Mouse (Mus musculus): ENCODE data around the gene Ston2. TPM values are rescaled to one million over a fixed set of nuclear protein-coding genes. Genes with fewer than 3 reads are reported as not detected.

Ston2 gene
- polyA plus RNA-seq, 1 experiment from 2014 or later = 7.4 TPM

- H3K4me3 ChIP-seq (replicated peaks) = no peak overlapping the region
These were observed 102.4 kb downstream of the Ston2 start for GRCm38 (mm10) chr12:91685674-91686290.

GRCm38 (mm10) chr12:91684840-91685415, 103.3 kb downstream of the Ston2 start:
- WGBS = 12% methylated on average over 11 of the region's 11 CpGs
- Histone ChIP-seq H3K27ac (peak overlapping the region; percentile 65), H3K9ac (replicated peaks) (no peak overlapping the region), H3K4me3 (replicated peaks) (peak overlapping the region; percentile 6; the same call in 1 of the 2 replicates), H3K27me3 (0 out of 2 replicates have a peak, but pooled peaks cover 10% of the 10 kb centered on the region), H3K4me2 (replicated peaks) (peak overlapping the region; percentile 44), H3K36me3 (no peaks in the 10 kb centered on the region), H3K9me3 (no peaks in the 10 kb centered on the region), H3K4me1 (replicated peaks) (peaks cover 38% of the 10 kb centered on the region)
- peak; percentile 14; the same call in 1 of the 2 replicates for ATAC-seq

More at GRCm38 (mm10) chr12:91685674-91686290, 102.4 kb downstream of the Ston2 start:
- Histone ChIP-seq H3K27ac (peak overlapping the region; percentile 65), H3K9ac (replicated peaks) (no peak overlapping the region), H3K9me3 (no peaks in the 10 kb centered on the region), H3K4me2 (replicated peaks) (peak overlapping the region; percentile 44), H3K27me3 (0 out of 2 replicates have a peak, but pooled peaks cover 10% of the 10 kb centered on the region), H3K36me3 (no peaks in the 10 kb centered on the region), H3K4me1 (replicated peaks) (peaks cover 33% of the 10 kb centered on the region)
- 0 out of 2 replicates have a peak, but pooled peaks have one; percentile 29 for ATAC-seq
- 11% methylated on average over 13 of the region's 13 CpGs for WGBS

GRCm38 (mm10) chr12:91684101-91684839, 103.9 kb downstream of the Ston2 start:
- Histone ChIP-seq H3K4me3 (replicated peaks) (peak overlapping the region; percentile 6), H3K9me3 (no peaks in the 10 kb centered on the region), H3K4me1 (replicated peaks) (peaks cover 44% of the 10 kb centered on the region), H3K27me3 (0 out of 2 replicates have a peak, but pooled peaks cover 10% of the 10 kb centered on the region), H3K4me2 (replicated peaks) (peak overlapping the region; percentile 44), H3K36me3 (no peaks in the 10 kb centered on the region), H3K9ac (replicated peaks) (no peak overlapping the region), H3K27ac (peak overlapping the region; percentile 65)
- 14% methylated on average over 15 of the region's 15 CpGs for WGBS
- ATAC-seq = peak; percentile 61

- Histone ChIP-seq H3K36me3 (no peaks in the 10 kb centered on the region), H3K4me2 (replicated peaks) (peak overlapping the region; percentile 44), H3K4me3 (replicated peaks) (peak overlapping the region; percentile 6; the same call in 1 of the 2 replicates), H3K27me3 (0 out of 2 replicates have a peak, but pooled peaks cover 10% of the 10 kb centered on the region), H3K9ac (replicated peaks) (no peak overlapping the region), H3K9me3 (no peaks in the 10 kb centered on the region), H3K4me1 (replicated peaks) (peaks cover 51% of the 10 kb centered on the region), H3K27ac (no peak overlapping the region)
- no peak for ATAC-seq
- WGBS = 9% methylated on average over 15 of the region's 15 CpGs
These were observed 104.6 kb downstream of the Ston2 start for GRCm38 (mm10) chr12:91683549-91684100.

GRCm38 (mm10) chr12:91683096-91683495, 105.1 kb downstream of the Ston2 start:
- Histone ChIP-seq H3K4me1 (replicated peaks) (peaks cover 52% of the 10 kb centered on the region), H3K4me2 (replicated peaks) (peak overlapping the region; percentile 44), H3K4me3 (replicated peaks) (0 out of 2 replicates have a peak overlapping the region, but pooled peaks have one; percentile 6), H3K27me3 (0 out of 2 replicates have a peak, but pooled peaks cover 10% of the 10 kb centered on the region), H3K9ac (replicated peaks) (no peak overlapping the region), H3K36me3 (no peaks in the 10 kb centered on the region), H3K27ac (no peak overlapping the region), H3K9me3 (no peaks in the 10 kb centered on the region)
- WGBS = 43% methylated on average over 3 of the region's 3 CpGs
- peak; percentile 28; the same call in 1 of the 2 replicates for ATAC-seq

- Histone ChIP-seq H3K4me2 (replicated peaks) (peak overlapping the region; percentile 32), H3K27me3 (0 out of 2 replicates have a peak, but pooled peaks cover 4% of the 10 kb centered on the region), H3K4me3 (replicated peaks) (no peak overlapping the region), H3K9me3 (no peaks in the 10 kb centered on the region), H3K27ac (peak overlapping the region; percentile 64), H3K36me3 (no peaks in the 10 kb centered on the region), H3K9ac (replicated peaks) (no peak overlapping the region), H3K4me1 (replicated peaks) (peaks cover 39% of the 10 kb centered on the region)
- WGBS = 16% methylated on average over 14 of the region's 14 CpGs
- ATAC-seq = peak; percentile 80
These were observed 108.7 kb downstream of the Ston2 start for GRCm38 (mm10) chr12:91679320-91680064.

GRCm38 (mm10) chr12:91675937-91676336, 112.2 kb downstream of the Ston2 start:
- no peak for ATAC-seq
- 91% methylated on average over 9 of the region's 9 CpGs for WGBS

GRCm38 (mm10) chr12:91673141-91673540, 115.0 kb downstream of the Ston2 start:
- H3K9ac ChIP-seq (replicated peaks) = no peak overlapping the region
- H3K9me3 ChIP-seq = no peaks in the 10 kb centered on the region
- no peak overlapping the region for H3K4me2 ChIP-seq (replicated peaks)
- H3K27ac ChIP-seq = no peak overlapping the region
- no peaks in the 10 kb centered on the region for H3K27me3 ChIP-seq
- peaks cover 7% of the 10 kb centered on the region; the same call in 1 of the 2 replicates for H3K4me1 ChIP-seq (replicated peaks)
- 83% methylated on average over 6 of the region's 6 CpGs for WGBS
- no peak for ATAC-seq
- H3K36me3 ChIP-seq = no peaks in the 10 kb centered on the region
- no peak overlapping the region for H3K4me3 ChIP-seq (replicated peaks)

More at GRCm38 (mm10) chr12:91675937-91676336, 112.2 kb downstream of the Ston2 start:
- H3K4me3 ChIP-seq (replicated peaks) = no peak overlapping the region
- H3K9ac ChIP-seq (replicated peaks) = no peak overlapping the region
- no peaks in the 10 kb centered on the region for H3K27me3 ChIP-seq
- H3K27ac ChIP-seq = no peak overlapping the region
- no peak overlapping the region for H3K4me2 ChIP-seq (replicated peaks)
- H3K36me3 ChIP-seq = no peaks in the 10 kb centered on the region
- no peaks in the 10 kb centered on the region for H3K9me3 ChIP-seq
- H3K4me1 ChIP-seq (replicated peaks) = peaks cover 21% of the 10 kb centered on the region

- Histone ChIP-seq H3K4me2 (replicated peaks) (no peak overlapping the region), H3K36me3 (no peaks in the 10 kb centered on the region), H3K27me3 (no peaks in the 10 kb centered on the region), H3K9ac (replicated peaks) (no peak overlapping the region), H3K27ac (no peak overlapping the region), H3K4me1 (replicated peaks) (peaks cover 9% of the 10 kb centered on the region; the same call in 1 of the 2 replicates), H3K9me3 (no peaks in the 10 kb centered on the region), H3K4me3 (replicated peaks) (no peak overlapping the region)
- no peak for ATAC-seq
- 83% methylated on average over 7 of the region's 7 CpGs for WGBS
These were observed 115.7 kb downstream of the Ston2 start for GRCm38 (mm10) chr12:91672528-91672927.

GRCm38 (mm10) chr12:91668529-91669245, 119.5 kb downstream of the Ston2 start:
- 55% methylated on average over 16 of the region's 16 CpGs for WGBS
- H3K9ac ChIP-seq (replicated peaks) = no peak overlapping the region
- no peak overlapping the region for H3K4me2 ChIP-seq (replicated peaks)
- no peak for ATAC-seq
- no peak overlapping the region for H3K27ac ChIP-seq
- H3K36me3 ChIP-seq = no peaks in the 10 kb centered on the region
- no peak overlapping the region for H3K4me3 ChIP-seq (replicated peaks)
- H3K27me3 ChIP-seq = no peaks in the 10 kb centered on the region
- no peaks in the 10 kb centered on the region for H3K9me3 ChIP-seq
- H3K4me1 ChIP-seq (replicated peaks) = peaks cover 9% of the 10 kb centered on the region; the same call in 1 of the 2 replicates

All from midbrain, embryonic 13.5 days (tissue).